Mouse (Mus musculus) heart, adult 2 months (tissue): ENCODE measurements around the gene Ttyh2. TPM values are rescaled to one million over a fixed set of nuclear protein-coding genes. Genes with fewer than 3 reads are reported as not detected.

ENCODE experiments used
- DNase-seq, 2 experiments: peaks; one replicate each; pipeline ENCODE4 v3.0.0; 2021
- H3K27ac ChIP-seq: fragments of 200-600 bp; 2 replicates; pipeline ENCODE4 v1.8.1; 2022
- H3K27me3 ChIP-seq: fragments of 200-500 bp; 2 replicates; pipeline ENCODE4 v1.6.1; 2012; ENCODE audit warnings: mild to moderate bottlenecking, low read length, inconsistent platforms, mixed read lengths; ENCODE audit not compliant: control insufficient read depth, insufficient read depth
- H3K36me3 ChIP-seq: fragments of 200-500 bp; 2 replicates; pipeline ENCODE4 v1.6.1; 2012; ENCODE audit warnings: low read length, inconsistent platforms; ENCODE audit not compliant: control insufficient read depth, insufficient read depth
- H3K4me1 ChIP-seq: fragments of 200-500 bp; 2 replicates; pipeline ENCODE4 v1.6.1; 2011; ENCODE audit warnings: low read length; ENCODE audit not compliant: control insufficient read depth, insufficient read depth
- H3K4me3 ChIP-seq: fragments of 200-600 bp; 2 replicates; pipeline ENCODE4 v1.8.1; 2022
- H3K79me2 ChIP-seq: fragments of 200-500 bp; replicated peaks from 2 replicates; pipeline ENCODE4 v1.6.1; 2012; ENCODE audit warnings: mild to moderate bottlenecking, inconsistent platforms, low read length, moderate library complexity, mixed read lengths; ENCODE audit not compliant: control insufficient read depth, insufficient read depth
- H3K9ac ChIP-seq: fragments of 200-500 bp; 2 replicates; pipeline ENCODE4 v1.6.1; 2012; ENCODE audit warnings: low read depth, mild to moderate bottlenecking, control low read depth, inconsistent platforms, low read length, mixed read lengths
- CTCF ChIP-seq: fragments of 200-600 bp; IDR thresholded peaks from 2 replicates; pipeline ENCODE4 v1.8.1; 2022; ENCODE audit warnings: antibody characterized with exemption, mild to moderate bottlenecking, moderate library complexity
- EP300 ChIP-seq: fragments of 200-500 bp; IDR thresholded peaks from 2 replicates; pipeline ENCODE4 v1.6.1; 2011; ENCODE audit warnings: low read depth, low read length, control low read depth; ENCODE audit not compliant: insufficient read depth
- POLR2A ChIP-seq: fragments of 200-500 bp; IDR thresholded peaks from 2 replicates; pipeline ENCODE4 v1.6.1; 2011; ENCODE audit warnings: mild to moderate bottlenecking, low read depth, low read length, control low read depth; ENCODE audit not compliant: insufficient read depth
- WGBS: fragments of 180-500 bp; shearing (Covaris S2); methylation state at CpG from one replicate; pipeline ENCODE4 v1.1.7; 2018; 5-methylcytosine and 5-hydroxymethylcytosine counted together
- intact Hi-C: fragments of 180-260 bp; cut with DNase I; formaldehyde crosslinking; loops from one replicate; pipeline ENCODE4 v1.15.1; 2025
- polyA plus RNA-seq: library from polyadenylated mRNA; depleted of rRNA; stranded (reverse); fragments of >200 nt; gene quantifications from 2 replicates; pipeline ENCODE4 v1.2.3, GENCODE M21; 2012
- total RNA-seq, 2 experiments: library from RNA; stranded (reverse); gene quantifications; 2 replicates each; pipeline ENCODE4 v1.2.3; 2021

The Ttyh2 gene
- total and polyA plus RNA-seq, 3 experiments = 4.3 to 6.3 (median 4.9) TPM

DNA sequence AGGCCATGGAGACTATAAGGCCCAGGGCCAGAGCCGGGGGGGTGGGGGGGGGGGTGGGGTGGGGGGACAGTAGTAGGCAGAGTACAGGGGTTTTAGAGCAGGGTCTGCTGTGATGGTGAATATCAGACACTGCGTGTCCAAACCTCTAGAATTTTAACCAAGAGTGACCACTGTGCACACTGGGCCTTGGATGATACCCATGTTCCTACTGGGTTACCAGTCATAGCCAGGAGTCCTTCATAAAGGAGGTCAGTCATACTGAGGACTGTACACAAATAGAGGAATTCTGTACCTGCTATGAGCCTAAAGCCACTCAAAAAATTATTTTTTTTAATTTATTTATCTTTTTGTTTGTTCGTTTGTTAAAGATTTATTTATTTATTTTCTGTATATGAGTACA lies 13.5 kb downstream of the Ttyh2 start:
- H3K79me2 ChIP-seq = no peaks in the 10 kb centered on the region
- intact Hi-C loops = no loop called here
- no peak overlapping the region for H3K9ac ChIP-seq
- H3K27ac ChIP-seq = no peak overlapping the region
- DNase-seq = no peak
- no peak overlapping the region for H3K4me3 ChIP-seq
- WGBS = 91% methylated on average over 3 of the region's 3 CpGs
- no peaks in the 10 kb centered on the region for H3K36me3 ChIP-seq
- no peak for TF ChIP-seq EP300
- TF ChIP-seq POLR2A = no peak
- TF ChIP-seq CTCF = no peak
- peaks cover 3% of the 10 kb centered on the region for H3K4me1 ChIP-seq
- H3K27me3 ChIP-seq = no peaks in the 10 kb centered on the region

DNA sequence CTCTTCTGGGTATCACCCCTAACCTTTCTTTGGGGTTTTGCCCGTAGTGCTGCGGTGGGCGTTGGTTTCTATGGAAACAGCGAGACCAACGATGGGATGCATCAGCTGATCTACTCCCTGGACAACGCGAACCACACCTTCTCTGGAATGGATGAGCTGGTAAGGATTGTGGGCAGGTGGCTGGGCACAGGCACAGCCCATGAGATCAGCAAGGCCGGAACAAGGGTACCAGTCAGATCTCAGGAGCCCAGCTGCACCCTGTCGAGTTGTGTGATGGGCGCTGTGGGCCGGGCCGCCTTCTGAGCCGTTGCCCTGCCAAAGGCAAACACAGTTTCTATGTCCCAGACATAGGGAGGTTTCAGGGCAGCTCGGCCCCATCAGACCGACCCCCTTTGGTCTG lies 15.0 kb downstream of the Ttyh2 start:
- H3K9ac ChIP-seq = no peak overlapping the region
- H3K27ac ChIP-seq = no peak overlapping the region
- WGBS = 91% methylated on average over 15 of the region's 15 CpGs
- H3K4me3 ChIP-seq = no peak overlapping the region
- TF ChIP-seq EP300 (no peak), POLR2A (no peak), CTCF (no peak)
- intact Hi-C loops = no loop called here
- no peaks in the 10 kb centered on the region for H3K36me3 ChIP-seq
- no peaks in the 10 kb centered on the region for H3K4me1 ChIP-seq
- DNase-seq = no peak
- no peaks in the 10 kb centered on the region for H3K79me2 ChIP-seq
- no peaks in the 10 kb centered on the region for H3K27me3 ChIP-seq

GRCm38 (mm10) chr11:114691454-114692182 lies 16.4 kb downstream of the Ttyh2 start:
- Histone ChIP-seq H3K79me2 (no peaks in the 10 kb centered on the region), H3K9ac (no peak overlapping the region), H3K4me1 (no peaks in the 10 kb centered on the region), H3K27me3 (no peaks in the 10 kb centered on the region), H3K36me3 (no peaks in the 10 kb centered on the region), H3K27ac (no peak overlapping the region), H3K4me3 (no peak overlapping the region)
- DNase-seq = no peak
- 56% methylated on average over 6 of the region's 6 CpGs for WGBS
- intact Hi-C loops = no loop called here
- TF ChIP-seq POLR2A = no peak
- TF ChIP-seq CTCF = no peak
- no peak for TF ChIP-seq EP300

DNA sequence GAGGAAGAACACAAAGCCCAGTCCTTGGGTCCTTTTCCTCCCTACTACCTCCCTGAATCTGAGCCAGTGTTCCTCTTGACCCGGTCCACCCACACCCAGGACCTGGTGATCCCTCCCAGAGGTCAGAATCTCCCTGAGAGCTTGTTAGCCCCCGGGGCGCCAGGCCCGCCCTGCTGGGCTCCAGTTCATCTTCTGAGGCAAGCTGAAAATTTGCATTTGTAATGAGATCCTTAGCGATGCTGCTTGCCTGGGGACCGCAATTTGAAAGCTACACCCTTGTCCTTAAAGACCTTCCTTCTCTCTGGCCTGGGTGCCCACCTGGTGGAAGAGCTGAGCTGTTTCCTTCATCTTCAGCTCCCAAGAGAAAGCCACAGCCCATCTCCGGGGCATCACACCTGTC lies 17.4 kb downstream of the Ttyh2 start:
- WGBS = 70% methylated on average over 7 of the region's 7 CpGs
- Histone ChIP-seq H3K36me3 (no peaks in the 10 kb centered on the region), H3K4me1 (no peaks in the 10 kb centered on the region), H3K4me3 (no peak overlapping the region), H3K79me2 (no peaks in the 10 kb centered on the region), H3K27me3 (no peaks in the 10 kb centered on the region), H3K27ac (no peak overlapping the region), H3K9ac (no peak overlapping the region)
- TF ChIP-seq POLR2A = no peak
- intact Hi-C loops = no loop called here
- no peak for DNase-seq

- TF ChIP-seq EP300 (no peak), CTCF (no peak), POLR2A (no peak)
- DNase-seq = no peak
- no peaks in the 10 kb centered on the region for H3K79me2 ChIP-seq
- 87% methylated on average over 6 of the region's 6 CpGs for WGBS
- H3K27ac ChIP-seq = no peak overlapping the region
- H3K36me3 ChIP-seq = no peaks in the 10 kb centered on the region
- no peaks in the 10 kb centered on the region for H3K27me3 ChIP-seq
- no peak overlapping the region for H3K9ac ChIP-seq
- H3K4me1 ChIP-seq = peaks cover 2% of the 10 kb centered on the region
- no peak overlapping the region for H3K4me3 ChIP-seq
- intact Hi-C loops = no loop called here
These were observed 18.2 kb downstream of the Ttyh2 start for GRCm38 (mm10) chr11:114693456-114693855.

DNA sequence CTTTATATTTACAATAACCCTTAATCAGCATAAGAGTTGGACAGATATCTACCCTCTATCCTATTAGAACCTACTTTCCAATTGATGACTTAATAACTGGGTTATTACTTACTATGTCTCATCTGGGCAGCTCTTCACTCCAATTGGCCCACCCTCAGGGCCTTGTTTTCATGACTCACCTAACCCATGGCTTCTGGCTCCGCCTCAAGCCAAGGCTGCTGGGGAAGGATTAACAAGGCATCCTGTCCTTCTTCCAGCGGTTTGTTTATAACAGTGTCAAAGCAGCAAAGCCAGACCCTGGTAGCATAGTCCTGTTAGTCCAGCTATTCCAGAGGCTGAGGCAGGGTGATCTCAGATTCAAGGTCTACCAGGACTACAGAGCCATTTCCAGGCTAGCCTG lies 19.2 kb downstream of the Ttyh2 start:
- H3K27me3 ChIP-seq = no peaks in the 10 kb centered on the region
- TF ChIP-seq CTCF (no peak), POLR2A (no peak), EP300 (no peak)

More for the DNA sequence above, 19.2 kb downstream of the Ttyh2 start:
- Histone ChIP-seq H3K36me3 (no peaks in the 10 kb centered on the region), H3K4me1 (peaks cover 2% of the 10 kb centered on the region), H3K9ac (no peak overlapping the region), H3K27ac (no peak overlapping the region), H3K79me2 (no peaks in the 10 kb centered on the region), H3K4me3 (no peak overlapping the region)
- intact Hi-C loops = no loop called here
- 70% methylated on average over 2 of the region's 2 CpGs for WGBS
- no peak for DNase-seq
